Mouse (Mus musculus) heart, adult 2 months (tissue): Measurements from ENCODE around the gene Olfr1008.
"Not testable (repeated sequence)": the region's sequence is repeated elsewhere in the genome, so short reads cannot be mapped to it uniquely, and the experiment has no call there.

Source experiments
- CTCF ChIP-seq: fragments of 200-600 bp; IDR thresholded peaks from 2 replicates; pipeline ENCODE4 v1.8.1; 2022; ENCODE audit warnings: antibody characterized with exemption, mild to moderate bottlenecking, moderate library complexity
- POLR2A ChIP-seq: fragments of 200-500 bp; IDR thresholded peaks from 2 replicates; pipeline ENCODE4 v1.6.1; 2011; ENCODE audit warnings: mild to moderate bottlenecking, low read depth, low read length, control low read depth; ENCODE audit not compliant: insufficient read depth

DNA sequence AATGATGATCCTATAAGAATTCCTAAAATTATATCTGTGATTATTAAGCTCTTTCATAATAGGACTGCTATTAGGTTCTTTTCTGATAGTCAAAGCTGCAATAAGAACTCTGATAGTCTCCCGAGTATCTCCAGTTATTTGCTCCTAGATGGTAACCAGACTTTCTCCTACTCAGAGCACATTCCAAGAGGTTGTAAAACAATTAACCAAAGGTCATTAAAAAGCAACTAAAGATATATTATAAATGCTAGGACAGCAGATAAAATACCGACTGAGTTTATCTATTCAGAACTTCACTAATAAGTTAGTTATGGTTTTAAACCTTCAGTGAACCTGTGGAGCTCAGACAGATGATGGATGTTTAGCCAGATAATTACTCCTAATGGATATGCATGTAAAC lies 21.4 kb downstream of the Olfr1008 start:
- not testable (repeated sequence) for TF ChIP-seq CTCF, POLR2A
